Mouse (Mus musculus): Measurements from ENCODE around the gene Clstn1. TPM values are rescaled to one million over a fixed set of nuclear protein-coding genes. Genes with fewer than 3 reads are reported as not detected.

The Clstn1 gene
- 52.1 TPM for polyA plus RNA-seq (2012; fragmentation: generic; extraction: Trizol)

GRCm38 (mm10) chr4:149586044-149586782 lies at the start of gene Clstn1:
Gene Clstn1 (plus strand): TSS chr4:149586468.
- peak within 1 kb of the TSS; percentile 72 for H3ac ChIP-seq (ENCODE audit: control insufficient read depth, insufficient read length)
- H3K79me2 ChIP-seq (ENCODE audit: control insufficient read depth, insufficient read depth): peaks cover 22% of the 10 kb centered on the region
- peak; percentile 83 for TF ChIP-seq POLR2A (IDR thresholded peaks at IDR 0.05; ENCODE audit: insufficient read length, low read depth)
- TF ChIP-seq TCF12 (IDR thresholded peaks at IDR 0.05; ENCODE audit: insufficient read depth, poor library complexity, severe bottlenecking): no peak
- TF ChIP-seq POLR2AphosphoS2 (IDR thresholded peaks at IDR 0.05; ENCODE audit: insufficient read length, low read depth): peak; percentile 42
- H3K4me2 ChIP-seq (ENCODE audit: low read depth): peak within 1 kb of the TSS; percentile 88
- peak within 1 kb of the TSS; percentile 55 for H3K4me3 ChIP-seq
- peaks cover 5% of the 10 kb centered on the region for H3K27me3 ChIP-seq (ENCODE audit: control insufficient read depth, insufficient read depth, insufficient read length)
- H3K36me3 ChIP-seq (ENCODE audit: control insufficient read depth, insufficient read depth): no peaks in the 10 kb centered on the region

- Histone ChIP-seq H3K4me2 (ENCODE audit: low read depth) (no peak overlapping the region), H3K36me3 (ENCODE audit: control insufficient read depth, insufficient read depth) (no peaks in the 10 kb centered on the region)
- TF ChIP-seq MYOG (IDR thresholded peaks at IDR 0.05; ENCODE audit: control insufficient read depth in 1 of 3, insufficient read depth in 1 of 3, insufficient read length in 2 of 3, low read depth in 2 of 3): peak in 1 of 3 experiments; percentile 26
- TF ChIP-seq MAX (IDR thresholded peaks at IDR 0.05; ENCODE audit: low read depth): no peak
- TF ChIP-seq MYOD1 (IDR thresholded peaks at IDR 0.05; ENCODE audit: control insufficient read depth in 1 of 3, insufficient read length in 2 of 3, low read depth in 2 of 3): peak in 1 of 3 experiments; percentile 3
Observed at GRCm38 (mm10) chr4:149539441-149539840, 46.8 kb upstream of the Clstn1 start.

GRCm38 (mm10) chr4:149541935-149542334 lies 44.3 kb upstream of the Clstn1 start:
- Histone ChIP-seq H3K4me2 (ENCODE audit: low read depth) (no peak overlapping the region), H3K4me3 (no peak overlapping the region), H3K36me3 (ENCODE audit: control insufficient read depth, insufficient read depth) (no peaks in the 10 kb centered on the region), H3K27me3 (ENCODE audit: control insufficient read depth, insufficient read depth, insufficient read length) (no peaks in the 10 kb centered on the region), H3K79me2 (ENCODE audit: control insufficient read depth, insufficient read depth) (no peaks in the 10 kb centered on the region), H3ac (ENCODE audit: control insufficient read depth, insufficient read length) (no peak overlapping the region)
- TF ChIP-seq MYOD1 (IDR thresholded peaks at IDR 0.05; ENCODE audit: control insufficient read depth in 1 of 3, insufficient read length in 2 of 3, low read depth in 2 of 3) (no peak), TCF12 (IDR thresholded peaks at IDR 0.05; ENCODE audit: insufficient read depth, poor library complexity, severe bottlenecking) (no peak), CEBPB (IDR thresholded peaks at IDR 0.05; ENCODE audit: insufficient read depth, poor library complexity, severe bottlenecking) (no peak)

More at GRCm38 (mm10) chr4:149539441-149539840, 46.8 kb upstream of the Clstn1 start:
- no peak overlapping the region for H3K4me3 ChIP-seq
- H3K27me3 ChIP-seq (ENCODE audit: control insufficient read depth, insufficient read depth, insufficient read length): no peaks in the 10 kb centered on the region
- H3K79me2 ChIP-seq (ENCODE audit: control insufficient read depth, insufficient read depth): no peaks in the 10 kb centered on the region
- H3ac ChIP-seq (ENCODE audit: control insufficient read depth, insufficient read length): no peak overlapping the region

DNA sequence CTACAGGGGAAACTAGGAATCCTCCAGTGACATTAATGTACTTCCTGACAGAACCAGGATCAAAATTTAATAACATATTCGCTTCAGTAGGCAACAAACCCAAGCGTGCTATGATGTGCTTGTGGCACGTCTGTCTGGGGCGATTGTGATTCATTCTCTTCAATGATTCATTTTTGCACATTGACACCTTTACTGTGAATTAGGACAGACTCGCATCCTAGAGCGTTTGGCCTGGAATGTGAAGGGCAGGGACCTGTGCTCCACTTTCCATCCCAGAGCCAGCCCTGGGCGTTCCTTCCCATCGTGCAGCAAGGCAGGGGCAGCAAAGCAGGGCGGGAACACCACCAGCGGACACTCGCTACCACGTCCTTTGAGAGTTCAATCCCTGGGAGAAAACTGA lies 43.8 kb upstream of the Clstn1 start:
- no peak for TF ChIP-seq TCF3 (IDR thresholded peaks at IDR 0.05; ENCODE audit: insufficient read length, low read depth)
- H3K27me3 ChIP-seq (ENCODE audit: control insufficient read depth, insufficient read depth, insufficient read length): no peaks in the 10 kb centered on the region

DNA sequence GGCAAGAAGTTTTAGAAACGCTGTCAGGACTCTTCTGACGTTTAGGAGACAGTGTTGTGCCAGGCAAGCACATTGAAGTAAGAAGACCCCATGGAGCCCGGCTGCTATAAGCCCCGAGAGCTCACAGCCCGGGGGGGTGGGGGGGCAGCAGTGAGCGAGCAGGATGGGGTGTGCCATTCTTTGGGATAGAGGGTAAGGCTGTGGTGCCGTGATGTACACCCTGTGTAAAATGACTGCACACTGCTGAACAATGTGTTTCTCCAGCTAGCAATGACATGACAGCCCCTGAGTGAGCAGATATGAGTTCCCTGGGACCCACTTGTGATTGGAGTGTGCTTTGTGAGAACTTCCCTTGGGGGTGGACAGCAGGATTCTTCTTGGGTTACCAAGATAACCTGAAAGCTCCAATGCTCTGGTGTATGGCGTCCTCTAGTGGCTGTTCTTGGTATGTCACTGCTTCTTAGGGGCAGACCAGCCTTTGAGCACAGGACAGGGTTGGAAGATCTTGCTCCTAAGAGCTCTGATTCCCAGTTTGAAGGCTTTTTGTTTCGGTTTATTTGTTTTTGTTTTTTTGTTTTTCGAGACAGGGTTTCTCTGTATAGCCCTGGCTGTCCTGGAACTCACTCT lies 43.2 kb upstream of the Clstn1 start:
- H3K4me2 ChIP-seq (ENCODE audit: low read depth): no peak overlapping the region
- no peaks in the 10 kb centered on the region for H3K27me3 ChIP-seq (ENCODE audit: control insufficient read depth, insufficient read depth, insufficient read length)
- H3ac ChIP-seq (ENCODE audit: control insufficient read depth, insufficient read length): no peak overlapping the region
- no peaks in the 10 kb centered on the region for H3K36me3 ChIP-seq (ENCODE audit: control insufficient read depth, insufficient read depth)
- no peaks in the 10 kb centered on the region for H3K79me2 ChIP-seq (ENCODE audit: control insufficient read depth, insufficient read depth)
- no peak overlapping the region for H3K4me3 ChIP-seq
- no peak for TF ChIP-seq E2F4 (IDR thresholded peaks at IDR 0.05; ENCODE audit: insufficient read depth)
- no peak for TF ChIP-seq POLR2A (IDR thresholded peaks at IDR 0.05; ENCODE audit: insufficient read length, low read depth)
- TF ChIP-seq REST (IDR thresholded peaks at IDR 0.05; ENCODE audit: insufficient read depth, insufficient read length): no peak
- TF ChIP-seq TCF3 (IDR thresholded peaks at IDR 0.05; ENCODE audit: insufficient read length, low read depth): no peak
- TF ChIP-seq CEBPB (IDR thresholded peaks at IDR 0.05; ENCODE audit: insufficient read depth, poor library complexity, severe bottlenecking): no peak
- no peak for TF ChIP-seq MYOG (IDR thresholded peaks at IDR 0.05; ENCODE audit: control insufficient read depth in 1 of 3, insufficient read depth in 1 of 3, insufficient read length in 2 of 3, low read depth in 2 of 3)
- no peak for TF ChIP-seq TCF12 (IDR thresholded peaks at IDR 0.05; ENCODE audit: insufficient read depth, poor library complexity, severe bottlenecking)
- no peak for TF ChIP-seq MYOD1 (IDR thresholded peaks at IDR 0.05; ENCODE audit: control insufficient read depth in 1 of 3, insufficient read length in 2 of 3, low read depth in 2 of 3)
- no peak for TF ChIP-seq POLR2AphosphoS2 (IDR thresholded peaks at IDR 0.05; ENCODE audit: insufficient read length, low read depth)
- TF ChIP-seq MAX (IDR thresholded peaks at IDR 0.05; ENCODE audit: low read depth): no peak
- TF ChIP-seq USF1 (IDR thresholded peaks at IDR 0.05; ENCODE audit: low read depth): no peak
- TF ChIP-seq SRF (IDR thresholded peaks at IDR 0.05; ENCODE audit: control insufficient read depth, insufficient read length, low read depth): no peak

More for the DNA sequence above, 43.8 kb upstream of the Clstn1 start:
- H3ac ChIP-seq (ENCODE audit: control insufficient read depth, insufficient read length): no peak overlapping the region
- no peak overlapping the region for H3K4me3 ChIP-seq
- no peaks in the 10 kb centered on the region for H3K79me2 ChIP-seq (ENCODE audit: control insufficient read depth, insufficient read depth)
- no peaks in the 10 kb centered on the region for H3K36me3 ChIP-seq (ENCODE audit: control insufficient read depth, insufficient read depth)
- H3K4me2 ChIP-seq (ENCODE audit: low read depth): no peak overlapping the region

All from myocyte (in vitro differentiated cells).